19 mouse cellular contexts compared by ENCODE assay signal in the genomic region with DNA sequence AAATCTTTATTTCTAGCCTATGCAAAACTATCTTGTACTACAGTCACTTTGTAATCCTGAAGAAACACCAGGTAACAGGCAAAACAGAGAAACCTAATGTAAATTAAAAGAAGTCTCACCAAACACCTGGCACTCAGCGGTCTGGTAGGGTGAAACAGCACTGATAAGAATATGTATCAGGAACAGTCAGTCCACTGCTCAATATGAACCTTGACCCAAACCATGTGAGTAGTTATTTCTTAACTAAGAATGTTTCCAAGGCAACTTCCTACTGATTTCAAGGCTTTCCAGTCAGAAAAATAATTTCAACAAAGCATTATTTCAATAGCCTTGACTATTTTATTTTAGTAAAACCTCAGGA. TPM values are rescaled to one million over a fixed set of nuclear protein-coding genes. Genes with fewer than 3 reads are reported as not detected.
A peak's percentile ranks its signal among the peaks of the same experiment; 100 is the strongest.
DNase-seq lines count a peak whose midpoint lies in the region; ATAC-seq and TF ChIP-seq lines count a peak whose summit lies in the region.
"Had no signal": no experiment of that assay in that cellular context is flagged by ENCODE, and none has a peak within 500 bp of the region (broad histone marks: within the 10 kb centered on the region; RNA-seq: fewer than 3 reads in every experiment).

No protein-coding gene starts in this region.

- WGBS in liver, embryonic 12.5 days (ENCODE audit: insufficient replicate concordance) = 7% methylated on average over 1 of the region's 1 CpGs
- 21% methylated on average over 1 of the region's 1 CpGs for WGBS in small intestine, adult 2 months

- no peak overlapping the region for H3K9ac ChIP-seq in liver, embryonic 12.5 days
- H3K9ac ChIP-seq: forebrain, embryonic 15.5 days; limb, embryonic 13.5 days; neural tube, embryonic 13.5 days had no signal

- no peak for TF ChIP-seq POLR2A in small intestine, adult 2 months (IDR thresholded peaks at IDR 0.05; ENCODE audit: low read depth, low read length)

- no peak for TF ChIP-seq CTCF in small intestine, adult 2 months (IDR thresholded peaks at IDR 0.05; ENCODE audit: extremely low read depth, insufficient read length, insufficient replicate concordance, low read depth, low read length)

- peaks cover 48% of the 10 kb centered on the region for H3K4me1 ChIP-seq in liver, embryonic 12.5 days
- H3K4me1 ChIP-seq in small intestine, adult 2 months (ENCODE audit: control insufficient read depth, insufficient read depth, insufficient read length, low read length) = peaks cover 18% of the 10 kb centered on the region; the same call in 1 of the 2 replicates
- H3K4me1 ChIP-seq: hindbrain, embryonic 10.5 days had no signal

- no peak overlapping the region for H3K4me3 ChIP-seq in liver, embryonic 12.5 days
- no peak overlapping the region for H3K4me3 ChIP-seq in small intestine, adult 2 months (ENCODE audit: low read depth, low read length)
- H3K4me3 ChIP-seq: embryonic facial prominence, embryonic 10.5 days; erythroblast, embryonic 14.5 days; forebrain, embryonic 15.5 days; hindbrain, embryonic 10.5 days; limb, embryonic 13.5 days; neural tube, embryonic 13.5 days had no signal

- intact Hi-C loops in heart, postnatal 36 days (cut with DNase I) = no loop called here

- H3K4me2 ChIP-seq in liver, embryonic 12.5 days = peak overlapping the region; percentile 3; the same call in 1 of the 2 replicates
- H3K4me2 ChIP-seq: forebrain, embryonic 15.5 days; limb, embryonic 13.5 days; neural tube, embryonic 13.5 days had no signal

- peak; percentile 55 for DNase-seq in c-Kit-positive CD71-positive TER-119-negative erythroid progenitor cells, embryonic 14.5 days (ENCODE audit: low read depth)
- DNase-seq in heart, postnatal 36 days = no peak
- no peak for DNase-seq in cerebellum, postnatal 4 days (ENCODE audit: low spot score in 2 of 2)
- DNase-seq: cerebellum, adult 11 months; cerebellum, postnatal 25 days; heart, adult 18-20 months; layer of hippocampus, adult 9-11 months; thymus, adult 18-20 months had no signal

- H3K27ac ChIP-seq in liver, embryonic 12.5 days = peak overlapping the region; percentile 66
- H3K27ac ChIP-seq in small intestine, adult 2 months (ENCODE audit: insufficient read depth, low read depth, low read length) = peak overlapping the region; percentile 94
- H3K27ac ChIP-seq: embryonic facial prominence, embryonic 10.5 days; hindbrain, embryonic 10.5 days; limb, embryonic 13.5 days had no signal

- no peaks in the 10 kb centered on the region for H3K27me3 ChIP-seq in liver, embryonic 12.5 days (replicated peaks)
- no peaks in the 10 kb centered on the region for H3K27me3 ChIP-seq in small intestine, adult 2 months (ENCODE audit: control insufficient read depth, insufficient read depth, low read length)
- H3K27me3 ChIP-seq: forebrain, embryonic 15.5 days; limb, embryonic 13.5 days; neural tube, embryonic 13.5 days had no signal

- ATAC-seq in erythroid progenitor cell, adult 5-6 weeks (replicated peaks; ENCODE audit: low FRiP score, poor library complexity, severe bottlenecking) = peak; percentile 80; the same call in 1 of the 2 replicates
- ATAC-seq in liver, embryonic 12.5 days = peak; percentile 86
- no peak for ATAC-seq in cerebellum, adult (ENCODE audit: insufficient number of reproducible peaks, low FRiP score, low TSS enrichment)
- ATAC-seq: forebrain, embryonic 15.5 days; lung, postnatal 0 days had no signal

- no peaks in the 10 kb centered on the region for H3K9me3 ChIP-seq in liver, embryonic 12.5 days (replicated peaks)
- H3K9me3 ChIP-seq: embryonic facial prominence, embryonic 10.5 days; forebrain, embryonic 15.5 days; hindbrain, embryonic 10.5 days; limb, embryonic 13.5 days; neural tube, embryonic 13.5 days had no signal

- H3K36me3 ChIP-seq in liver, embryonic 12.5 days = peaks cover 3% of the 10 kb centered on the region; the same call in 1 of the 2 replicates
- H3K36me3 ChIP-seq in small intestine, adult 2 months (ENCODE audit: control insufficient read depth, insufficient read depth, low read length) = peaks cover 3% of the 10 kb centered on the region; the same call in 1 of the 2 replicates
- H3K36me3 ChIP-seq: forebrain, embryonic 15.5 days; neural tube, embryonic 13.5 days had no signal

RNA-seq across cellular contexts. Expression of a gene that starts 17.1 kb away (rescaled TPM):
- total RNA-seq in erythroid progenitor cell, adult 5-6 weeks (2015; ENCODE audit: low replicate concordance) = 24.9 and 45.7 TPM in 2 replicates
- total RNA-seq in erythroid progenitor cell, adult 5-6 weeks (2017; ENCODE audit: low replicate concordance) = 23.5 and 27.4 TPM in 2 replicates
- 20.3 and 21.3 TPM in 2 replicates for polyA plus RNA-seq in liver, embryonic 12.5 days (2016; fragmentation: Nextera tagmentation; extraction: Ambion mirVana)
- 9.4 and 19.8 TPM in 2 replicates for polyA plus RNA-seq in small intestine, adult 2 months (2012; rRNA removed)
- total RNA-seq in heart, postnatal 36 days (2021) = 10 to 100 TPM; 22.1 to 30.2 TPM
